Mouse (Mus musculus) cerebellum, adult 11 months (tissue): ENCODE results near the gene Hmg20b.

Experiments
- DNase-seq: peaks from one replicate; pipeline ENCODE4 v3.0.0; 2022

The Hmg20b gene

DNA sequence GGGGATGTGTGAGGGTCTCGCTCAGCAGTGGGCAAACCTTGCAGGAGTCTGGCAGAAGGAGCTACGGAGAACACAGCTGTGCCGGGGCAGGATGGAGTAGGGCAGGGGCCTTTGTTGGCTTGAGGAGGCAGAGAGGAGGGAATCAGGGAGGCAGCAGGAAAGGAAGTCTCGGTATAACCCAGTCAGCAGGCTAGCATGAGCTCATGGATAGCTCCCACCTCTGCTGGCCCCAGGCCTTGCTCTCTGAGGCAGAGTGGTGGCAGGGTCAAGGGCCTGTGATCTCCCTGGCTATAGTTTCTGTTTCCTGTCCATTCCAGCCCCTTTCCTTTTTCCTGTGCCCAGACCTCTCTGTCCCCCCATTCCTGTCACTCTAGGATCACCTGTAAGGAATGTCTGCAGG is 48.0 kb downstream of the Hmg20b start:
- no peak for DNase-seq

DNA sequence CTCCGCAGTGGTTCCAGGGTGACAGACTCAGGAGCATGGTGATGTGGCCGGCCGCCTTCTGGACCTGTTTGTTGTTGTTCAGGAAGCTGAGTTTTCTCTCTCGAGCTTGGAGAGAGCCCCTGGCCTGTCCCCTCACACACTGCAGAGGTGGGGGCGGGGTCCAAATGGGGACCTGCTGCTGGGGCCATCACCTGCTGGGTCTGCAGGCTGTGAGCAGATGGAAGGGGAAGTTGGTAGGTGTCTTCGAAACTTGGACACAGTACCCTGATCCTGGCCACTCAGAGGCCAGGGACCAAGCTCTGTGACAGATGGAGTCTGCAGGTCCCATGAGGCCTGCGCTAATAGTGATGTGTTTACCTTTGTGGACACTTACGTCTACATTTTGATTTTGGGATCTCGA is 49.0 kb downstream of the Hmg20b start:
- DNase-seq: peak; percentile 73

DNA sequence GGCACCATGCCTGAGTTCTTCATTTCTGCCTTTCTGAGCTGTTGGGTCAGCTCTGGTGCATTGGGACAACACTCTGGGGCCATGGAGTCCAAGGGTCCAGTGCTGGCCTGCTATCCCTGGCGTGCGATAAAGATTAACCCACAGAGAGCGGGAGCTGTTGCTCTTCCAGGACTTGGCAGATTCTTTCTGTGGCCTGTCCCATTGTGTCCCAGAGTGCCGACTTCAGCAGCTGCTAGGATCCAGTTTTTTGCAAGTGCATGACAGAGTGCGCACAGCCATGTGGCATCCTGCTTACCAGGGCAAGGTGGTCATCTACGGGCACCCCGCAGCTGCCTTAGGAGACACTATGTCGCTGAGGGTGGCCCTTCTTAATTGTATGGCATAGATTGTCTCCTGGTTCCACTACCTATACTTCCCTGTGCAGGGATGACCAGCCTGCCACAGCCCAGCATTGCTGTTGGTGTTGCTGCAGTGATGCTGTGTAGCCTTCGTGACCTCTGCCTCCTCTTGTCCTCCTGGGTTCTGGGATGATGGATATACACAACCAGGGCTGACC is 49.9 kb downstream of the Hmg20b start:
- no peak for DNase-seq

DNA sequence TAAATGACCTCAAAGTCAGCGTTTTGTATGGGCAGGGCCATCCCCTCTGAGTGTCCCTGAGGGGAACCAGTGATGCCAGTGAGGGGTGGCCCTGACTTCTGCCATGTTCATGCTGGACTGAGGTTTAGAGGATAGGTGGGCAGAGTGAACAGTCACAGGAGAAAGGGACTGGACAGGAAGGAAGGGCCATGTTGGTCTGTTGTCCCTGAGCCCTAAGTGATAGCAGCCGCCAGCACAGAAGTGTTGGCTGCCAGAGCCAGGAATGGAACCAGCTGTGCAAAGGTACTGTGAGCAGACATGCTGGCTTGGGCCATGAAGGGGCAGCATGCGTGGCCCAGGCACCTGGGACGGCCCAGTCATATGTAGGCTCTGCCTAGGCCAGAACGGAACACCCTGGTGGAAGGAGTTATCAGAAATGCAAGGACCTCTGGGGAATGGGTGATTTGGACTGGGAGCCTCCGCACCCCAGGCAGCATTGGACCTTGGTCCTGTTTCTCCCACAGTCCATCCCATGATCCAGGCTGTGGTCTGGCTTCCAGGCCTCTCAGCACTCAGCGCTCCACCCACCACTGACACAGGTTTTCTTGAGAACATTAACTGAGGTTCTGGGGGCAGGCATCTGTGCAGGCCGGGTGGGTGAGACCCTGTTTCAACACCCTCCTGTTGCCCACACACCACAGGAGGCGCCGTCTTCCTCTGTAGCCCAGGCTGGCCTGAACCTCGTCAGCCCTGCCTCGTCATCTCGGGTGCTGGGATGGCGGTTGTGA is 50.5 kb downstream of the Hmg20b start:
- DNase-seq: no peak

DNA sequence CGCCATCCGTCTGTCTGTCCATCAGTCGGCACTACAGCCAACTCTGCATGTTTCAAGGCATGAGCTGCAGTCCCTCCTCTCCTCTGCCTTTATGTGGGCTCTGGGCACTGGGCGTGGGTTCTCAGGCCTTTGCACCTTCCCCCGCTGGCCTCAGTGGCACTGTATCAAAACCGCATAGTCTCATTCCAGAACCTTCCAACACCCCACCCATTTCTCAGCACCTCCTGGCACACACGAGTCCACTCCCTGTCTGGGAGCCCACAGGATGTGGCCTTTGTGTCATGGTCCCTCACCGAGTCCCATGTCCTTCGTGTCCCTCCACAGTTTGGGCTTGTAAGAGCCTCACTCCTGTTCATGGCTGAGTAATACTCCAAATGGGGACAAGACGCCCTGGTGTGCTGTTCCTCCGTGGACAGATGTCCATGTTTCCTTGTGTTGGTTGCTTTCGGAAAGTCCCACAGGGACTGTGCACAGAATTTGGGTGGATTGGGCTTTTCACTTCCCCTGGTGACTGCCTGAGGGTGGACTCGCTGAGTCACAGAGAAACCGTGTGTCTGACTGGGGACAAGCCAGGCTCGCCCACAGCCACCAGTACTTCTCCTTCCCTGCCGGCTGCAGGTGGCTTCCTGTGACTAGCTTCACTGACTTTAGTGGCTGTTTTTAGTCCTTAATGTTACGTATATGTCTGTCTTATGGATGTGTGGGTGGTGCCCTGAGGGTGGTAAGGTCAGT is 51.7 kb downstream of the Hmg20b start:
- no peak for DNase-seq

DNA sequence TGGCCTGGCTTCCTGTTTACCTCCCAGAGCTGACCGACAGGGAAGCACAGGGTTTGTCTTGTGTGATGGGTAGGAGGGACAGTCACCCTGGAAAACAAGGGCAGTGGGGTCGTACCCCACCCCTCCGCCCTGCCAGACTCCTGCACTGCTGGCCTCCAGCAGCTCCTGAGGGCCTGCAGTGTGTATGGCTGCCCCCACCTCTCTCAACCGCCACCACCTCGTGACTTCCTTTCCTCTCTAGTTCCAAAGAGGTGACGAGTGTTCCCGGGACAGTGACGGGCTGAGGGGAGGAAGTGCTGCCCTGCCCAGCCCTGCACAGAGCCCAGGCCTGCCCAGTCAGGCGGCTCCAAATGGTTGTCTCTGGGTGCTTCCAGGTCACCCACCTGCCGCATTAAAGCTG is 52.4 kb downstream of the Hmg20b start:
- DNase-seq: no peak

DNA sequence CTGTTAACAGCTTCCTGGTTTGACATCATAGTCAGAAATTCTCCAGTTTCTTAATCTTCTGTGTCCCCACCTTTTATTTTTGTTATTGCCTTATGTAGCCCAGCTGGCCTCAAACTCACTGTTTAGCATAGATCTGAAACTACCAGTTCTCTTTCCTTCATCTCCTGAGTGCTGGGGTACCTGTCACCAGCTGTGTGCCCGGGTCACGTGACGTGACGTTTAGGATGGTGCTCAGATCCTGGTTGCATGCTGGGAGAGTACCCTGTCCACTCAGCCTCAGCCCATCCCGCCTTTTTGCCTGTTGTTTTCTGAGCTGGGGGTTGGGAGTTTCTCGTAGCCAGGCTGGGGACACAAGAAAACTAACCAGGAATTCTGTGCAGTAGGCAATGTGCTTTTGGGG is 53.0 kb downstream of the Hmg20b start:
- no peak for DNase-seq
